Mouse (Mus musculus) small intestine, adult 2 months (tissue): ENCODE results near the gene Axin1. TPM values are rescaled to one million over a fixed set of nuclear protein-coding genes. Genes with fewer than 3 reads are reported as not detected.
A peak's percentile ranks its signal among the peaks of the same experiment; 100 is the strongest.
"Not testable (repeated sequence)": the region's sequence is repeated elsewhere in the genome, so short reads cannot be mapped to it uniquely, and the experiment has no call there.

ENCODE experiments used
- H3K27ac ChIP-seq: fragments of 200-500 bp; 2 replicates; pipeline ENCODE4 v1.5.1; 2012; ENCODE audit warnings: low read depth, low read length, control low read depth, inconsistent platforms; ENCODE audit not compliant: insufficient read depth
- H3K27me3 ChIP-seq: fragments of 200-500 bp; 2 replicates; pipeline ENCODE4 v1.6.1; 2012; ENCODE audit warnings: mild to moderate bottlenecking, moderate library complexity, low read length, inconsistent platforms; ENCODE audit not compliant: control insufficient read depth, insufficient read depth
- H3K36me3 ChIP-seq: fragments of 200-500 bp; 2 replicates; pipeline ENCODE4 v1.6.1; 2012; ENCODE audit warnings: mild to moderate bottlenecking, low read length, control low read depth, inconsistent platforms; ENCODE audit not compliant: control insufficient read depth, insufficient read depth
- H3K4me1 ChIP-seq: fragments of 200-500 bp; 2 replicates; pipeline ENCODE4 v1.6.1; 2012; ENCODE audit warnings: low read length, inconsistent platforms, mixed read lengths; ENCODE audit not compliant: control insufficient read depth, insufficient read depth, insufficient read length
- H3K4me3 ChIP-seq: fragments of 200-500 bp; 2 replicates; pipeline ENCODE4 v1.5.1; 2012; ENCODE audit warnings: low read depth, mild to moderate bottlenecking, control low read depth, inconsistent platforms, low read length, moderate library complexity
- CTCF ChIP-seq: fragments of 200-500 bp; IDR thresholded peaks from 2 replicates; pipeline ENCODE4 v1.5.1; 2012; ENCODE audit warnings: low read depth, mild to moderate bottlenecking, control low read depth, inconsistent platforms, low read length, moderate library complexity, mixed read lengths; ENCODE audit not compliant: insufficient replicate concordance, insufficient read length; ENCODE audit errors: extremely low read depth
- POLR2A ChIP-seq: fragments of 200-500 bp; IDR thresholded peaks from 2 replicates; pipeline ENCODE4 v1.6.1; 2012; ENCODE audit warnings: low read depth, mild to moderate bottlenecking, control low read depth, inconsistent platforms, low read length, moderate library complexity
- WGBS: fragments of 180-500 bp; shearing (Covaris S2); methylation state at CpG from one replicate; pipeline ENCODE4 v1.1.7; 2018; 5-methylcytosine and 5-hydroxymethylcytosine counted together
- polyA plus RNA-seq: library from polyadenylated mRNA; depleted of rRNA; stranded (reverse); fragments of >200 nt; gene quantifications from 2 replicates; pipeline ENCODE4 v1.2.3, GENCODE M21; 2012; rRNA removed

Gene Axin1
- polyA plus RNA-seq, result 8.5 and 17.9 TPM in 2 replicates

DNA sequence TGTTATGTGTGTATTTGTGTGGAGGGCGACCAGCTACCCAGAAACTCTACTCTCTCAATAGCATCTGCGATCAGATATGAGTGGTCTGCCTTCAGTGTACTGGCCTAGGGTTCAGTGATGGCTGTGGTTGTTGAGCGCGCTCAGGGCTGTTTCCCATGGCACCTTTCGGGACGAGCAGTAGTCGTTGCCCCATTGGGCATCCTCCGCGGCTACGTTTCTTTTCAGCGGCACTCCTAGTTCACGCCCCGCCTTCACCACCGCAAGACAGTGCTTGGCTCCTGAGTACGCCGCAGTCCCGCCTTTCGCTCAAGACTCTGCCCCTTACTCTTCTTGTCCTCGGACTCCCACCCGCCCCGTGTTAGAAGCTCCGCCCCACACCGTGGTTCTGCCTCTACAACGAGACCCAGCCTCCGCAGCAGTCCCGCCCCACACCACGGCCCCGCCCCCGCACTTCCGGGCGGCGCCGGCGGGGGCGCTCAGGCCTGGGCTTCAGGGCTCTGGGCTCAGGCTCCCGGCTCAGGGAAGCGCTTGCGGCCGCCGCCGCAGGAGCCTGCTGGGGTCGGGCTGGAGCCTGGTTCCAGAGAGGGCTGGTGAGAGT is at the start of gene Axin1:
Axin1 (plus strand) TSS at position 450 of the 598 bp plus-strand sequence.
- Histone ChIP-seq H3K36me3 (peaks cover 7% of the 10 kb centered on the region), H3K4me3 (peak within 1 kb of the TSS; percentile 87), H3K27me3 (no peaks in the 10 kb centered on the region), H3K4me1 (peaks cover 6% of the 10 kb centered on the region; the same call in 1 of the 2 replicates), H3K27ac (0 out of 2 replicates have a peak within 1 kb of the TSS, but pooled peaks have one; percentile 27)
- peak; percentile 56; the same call in 1 of the 2 replicates for TF ChIP-seq CTCF
- TF ChIP-seq POLR2A, result peak; percentile 85
- WGBS, result 1% methylated on average over 42 of the region's 42 CpGs

DNA sequence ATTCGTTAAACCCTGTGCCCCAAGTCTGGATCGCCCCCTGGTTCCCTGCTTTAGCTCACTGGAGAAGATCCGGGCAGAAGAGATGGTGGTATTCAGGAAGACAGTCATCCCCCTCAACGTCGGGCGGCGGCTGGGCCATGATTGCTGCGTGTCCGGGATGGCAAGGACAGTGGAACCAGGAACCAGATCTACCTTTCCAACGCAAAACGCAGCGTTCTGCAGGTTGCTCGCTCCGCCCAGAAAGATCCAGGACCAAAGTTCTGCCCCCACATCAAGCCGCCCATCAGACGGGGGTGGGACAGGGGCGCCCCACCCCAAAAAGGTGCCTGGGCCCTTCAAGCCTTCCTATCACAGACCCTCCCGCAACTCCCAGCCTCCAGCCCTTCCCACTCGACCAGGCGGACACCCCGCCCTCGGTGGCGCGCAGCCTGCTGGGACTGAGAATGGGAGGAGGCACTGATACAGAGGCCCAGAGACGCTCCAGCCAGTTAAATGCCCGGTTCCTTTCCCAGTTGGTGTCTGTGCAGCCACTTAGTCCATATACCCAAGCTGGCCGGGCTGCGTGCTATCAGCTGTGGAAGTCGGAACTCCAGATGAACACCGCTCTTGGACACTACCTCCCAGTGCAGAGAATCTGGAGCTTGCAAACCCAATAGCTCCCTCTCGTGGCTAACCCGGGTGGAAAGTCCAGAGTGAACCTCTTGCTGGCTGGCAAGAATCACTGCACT is 48.4 kb upstream of the Axin1 start, which contains the start of gene Decr2:
Decr2 (minus strand) TSS at position 433 of the 728 bp plus-strand sequence.
- WGBS, result 1% methylated on average over 32 of the region's 32 CpGs
- Histone ChIP-seq H3K36me3 (peaks cover 5% of the 10 kb centered on the region), H3K27me3 (no peaks in the 10 kb centered on the region), H3K4me3 (peak within 1 kb of the TSS; percentile 85), H3K4me1 (0 out of 2 replicates have a peak, but pooled peaks cover 2% of the 10 kb centered on the region), H3K27ac (peak within 1 kb of the TSS; percentile 97)
- TF ChIP-seq POLR2A, result peak; percentile 8; the same call in 1 of the 2 replicates
- TF ChIP-seq CTCF, result peak; percentile 95; the same call in 1 of the 2 replicates

DNA sequence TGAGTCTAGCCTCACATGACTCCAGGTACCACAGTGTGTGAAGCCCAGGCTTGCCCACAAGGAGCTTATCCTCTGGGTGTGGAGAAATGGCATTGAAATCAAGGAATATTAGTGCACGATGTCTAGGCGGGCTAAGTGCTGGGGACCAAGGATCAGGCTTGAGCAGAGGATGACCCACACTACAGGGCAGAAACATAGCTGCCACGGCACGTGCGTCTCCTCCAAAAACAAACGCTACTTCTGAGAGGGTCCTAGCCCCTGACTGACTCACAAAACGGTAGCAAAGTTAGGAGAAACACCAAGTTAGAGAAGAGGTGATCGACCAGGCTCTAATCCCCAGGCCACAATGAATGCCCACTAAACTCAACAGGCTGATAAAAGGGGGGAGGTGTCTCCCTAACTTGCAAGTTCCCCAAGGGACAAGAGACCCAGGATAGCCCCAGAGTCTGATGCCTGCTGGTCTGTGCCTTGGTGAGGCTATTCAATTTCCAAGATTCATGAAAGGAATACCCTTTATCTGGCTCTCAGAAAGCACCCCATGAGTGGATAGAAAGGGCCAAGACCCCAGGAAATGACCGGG is 43.9 kb upstream of the Axin1 start:
- no peak overlapping the region for H3K27ac ChIP-seq
- H3K4me3 ChIP-seq, result peak overlapping the region; percentile 74
- H3K27me3 ChIP-seq, result no peaks in the 10 kb centered on the region
- no peak for TF ChIP-seq POLR2A
- TF ChIP-seq CTCF, result no peak
- WGBS, result 62% methylated on average over 9 of the region's 9 CpGs
- no peaks in the 10 kb centered on the region for H3K36me3 ChIP-seq
- H3K4me1 ChIP-seq, result no peaks in the 10 kb centered on the region

DNA sequence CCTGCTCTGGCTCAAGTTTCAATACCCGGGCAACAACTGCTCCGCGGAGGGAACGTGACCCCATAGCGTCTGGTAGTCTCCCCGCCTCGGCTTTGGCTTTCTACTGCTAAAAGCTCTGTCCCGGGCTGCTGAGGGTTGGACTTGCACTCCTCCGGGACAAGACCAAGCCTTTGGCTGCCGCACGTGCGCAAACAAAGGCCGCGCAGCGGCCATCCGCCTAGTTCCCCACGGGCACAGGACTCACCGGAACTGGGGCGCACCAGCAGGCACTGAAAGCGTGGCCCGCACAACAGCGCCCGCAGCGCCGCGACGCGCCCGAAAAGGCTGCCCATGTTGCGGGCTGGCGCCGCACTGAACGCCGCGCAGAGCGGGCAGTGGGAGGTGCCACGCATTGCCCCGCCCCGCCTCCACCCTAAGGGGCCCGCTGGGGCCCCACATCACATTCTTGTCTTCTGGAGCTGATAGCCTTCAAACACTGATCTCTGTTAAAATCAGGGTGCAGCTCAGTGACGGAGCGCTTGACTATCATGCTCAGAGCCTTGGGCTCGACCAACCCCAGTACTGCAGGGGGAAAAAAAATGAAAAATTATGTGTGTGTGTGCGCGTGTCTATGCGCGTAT is 43.3 kb upstream of the Axin1 start, which contains the start of gene Nme4:
Nme4 (minus strand) TSS at position 482 of the 620 bp plus-strand sequence.
- no peaks in the 10 kb centered on the region for H3K27me3 ChIP-seq
- TF ChIP-seq POLR2A (no peak; the same call in 1 of the 2 replicates), CTCF (no peak)
- H3K36me3 ChIP-seq, result no peaks in the 10 kb centered on the region
- peak within 1 kb of the TSS; percentile 74 for H3K4me3 ChIP-seq
- WGBS, result under 1% methylated on average over 47 of the region's 47 CpGs
- no peak within 1 kb of the TSS for H3K27ac ChIP-seq
- no peaks in the 10 kb centered on the region for H3K4me1 ChIP-seq

DNA sequence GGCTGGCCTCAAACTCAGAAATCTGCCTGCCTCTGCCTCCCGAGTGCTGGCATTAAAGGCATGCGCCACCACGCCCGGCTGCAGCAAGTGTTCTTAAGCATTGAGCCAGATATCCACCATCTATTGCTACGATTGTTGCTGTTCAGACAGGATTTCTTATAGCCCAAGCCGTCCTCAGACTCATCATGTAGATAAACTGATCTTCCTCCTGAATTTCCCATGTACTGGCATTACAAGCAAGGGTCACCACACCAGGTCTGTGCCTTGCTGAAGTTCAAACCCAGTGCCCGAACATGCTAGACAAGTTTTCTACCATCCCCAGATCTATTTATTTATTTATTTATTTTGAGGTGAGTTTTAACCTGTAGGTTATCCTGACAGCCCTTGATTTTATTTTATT is 40.0 kb upstream of the Axin1 start:
- H3K36me3 ChIP-seq, result no peaks in the 10 kb centered on the region
- H3K27me3 ChIP-seq, result no peaks in the 10 kb centered on the region
- TF ChIP-seq CTCF (no peak), POLR2A (no peak)
- H3K4me3 ChIP-seq, result no peak overlapping the region
- no peaks in the 10 kb centered on the region for H3K4me1 ChIP-seq
- 82% methylated on average over 7 of the region's 7 CpGs for WGBS
- H3K27ac ChIP-seq, result no peak overlapping the region

DNA sequence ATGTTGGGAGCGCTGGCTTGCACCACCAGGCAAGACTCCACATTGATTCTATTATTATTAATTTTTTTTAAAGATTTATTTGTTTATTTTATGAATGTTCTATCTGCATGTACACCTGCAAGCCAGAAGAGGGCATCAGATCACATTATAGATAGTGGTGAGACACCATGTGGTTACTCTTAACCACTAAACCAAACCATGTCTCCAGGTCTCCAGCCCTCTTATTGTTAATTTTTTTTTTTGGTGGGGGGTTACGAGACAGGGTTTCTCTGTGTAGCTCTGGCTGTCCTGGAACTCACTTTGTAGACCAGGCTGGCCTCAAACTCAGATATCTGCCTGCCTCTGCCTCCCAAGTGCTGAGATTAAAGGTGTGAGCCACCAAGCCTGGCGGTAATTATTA is 39.2 kb upstream of the Axin1 start:
- WGBS, result 54% methylated on average over 3 of the region's 3 CpGs
- not testable (repeated sequence) for H3K27ac ChIP-seq, H3K4me1 ChIP-seq, H3K36me3 ChIP-seq, H3K4me3 ChIP-seq, H3K27me3 ChIP-seq

DNA sequence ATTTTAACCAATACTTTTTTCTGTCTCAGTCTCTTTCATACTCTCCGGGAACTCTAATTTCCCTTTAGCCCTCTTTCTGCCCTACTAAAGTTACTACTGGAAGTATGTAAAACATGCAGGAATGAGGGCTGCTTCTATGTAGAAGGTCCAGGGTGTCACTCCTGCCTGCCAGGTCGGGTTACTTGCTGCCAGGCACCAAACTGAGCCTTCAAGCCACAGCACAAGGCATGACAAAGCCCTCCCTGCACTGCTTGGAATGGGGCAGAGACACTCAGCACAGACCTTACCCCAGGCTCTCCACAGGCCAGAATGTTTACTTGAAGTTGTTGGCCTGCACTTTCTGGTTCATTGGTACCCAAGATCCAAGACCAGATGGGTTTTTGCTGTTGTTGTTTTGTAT is 38.3 kb upstream of the Axin1 start:
- TF ChIP-seq CTCF (no peak), POLR2A (no peak)
- Histone ChIP-seq H3K4me3 (no peak overlapping the region), H3K27ac (no peak overlapping the region), H3K27me3 (no peaks in the 10 kb centered on the region), H3K36me3 (no peaks in the 10 kb centered on the region), H3K4me1 (no peaks in the 10 kb centered on the region)
- WGBS, result 51% methylated on average over 2 of the region's 2 CpGs
